Mouse (Mus musculus) MEL (cell line): ENCODE measurements around the gene Auts2.

Experiments used
- CHD1 ChIP-seq: IDR thresholded peaks from 2 replicates; pipeline ENCODE4 v1.6.1; 2012; ENCODE audit warnings: low read depth, mild to moderate bottlenecking, inconsistent platforms, low read length, improper control_type of control experiment
- CTCF ChIP-seq, 3 experiments: IDR thresholded peaks in 2 of 3; conservative IDR thresholded peaks in 1 of 3; 2 replicates each; pipeline ENCODE4 v1.5.1; 2011 to 2012; ENCODE audit warnings: low read length in 3 of 3, low read depth in 2 of 3, mild to moderate bottlenecking in 2 of 3, improper control_type of control experiment in 1 of 3, inconsistent platforms in 1 of 3, mixed read lengths in 1 of 3, moderate library complexity in 1 of 3; ENCODE audit not compliant: control insufficient read depth in 1 of 3, insufficient read depth in 1 of 3, poor library complexity in 1 of 3, severe bottlenecking in 1 of 3
- EP300 ChIP-seq, 2 experiments: IDR thresholded peaks; 2 replicates each; pipeline ENCODE4 v1.6.1; 2011; ENCODE audit warnings: improper control_type of control experiment in 2 of 2, low read length in 2 of 2, low read depth in 1 of 2, mild to moderate bottlenecking in 1 of 2
- GATA1 ChIP-seq: IDR thresholded peaks from 2 replicates; pipeline ENCODE4 v1.6.1; 2011; ENCODE audit warnings: low read depth, low read length, improper control_type of control experiment
- MAX ChIP-seq: IDR thresholded peaks from 2 replicates; pipeline ENCODE4 v1.6.1; 2011; ENCODE audit warnings: low read length, improper control_type of control experiment
- MXI1 ChIP-seq: IDR thresholded peaks from 2 replicates; pipeline ENCODE4 v1.6.1; 2011; ENCODE audit warnings: mild to moderate bottlenecking, low read depth, low read length, improper control_type of control experiment
- POLR2A ChIP-seq, 2 experiments: IDR thresholded peaks; 2 replicates each; pipeline ENCODE4 v1.6.1; 2011 to 2012; ENCODE audit warnings: low read length in 2 of 2, mild to moderate bottlenecking in 2 of 2, control low read depth in 1 of 2, improper control_type of control experiment in 1 of 2, low read depth in 1 of 2, moderate library complexity in 1 of 2; ENCODE audit not compliant: control insufficient read depth in 1 of 2, insufficient read depth in 1 of 2, poor library complexity in 1 of 2
- SIN3A ChIP-seq: IDR thresholded peaks from 2 replicates; pipeline ENCODE4 v1.6.1; 2012; ENCODE audit warnings: low read length, improper control_type of control experiment, inconsistent platforms
- SMC3 ChIP-seq: IDR thresholded peaks from 2 replicates; pipeline ENCODE4 v1.6.1; 2011; ENCODE audit warnings: low read depth, low read length, improper control_type of control experiment
- USF1 ChIP-seq: IDR thresholded peaks from 2 replicates; pipeline ENCODE4 v1.6.1; 2014; ENCODE audit warnings: low read depth, mild to moderate bottlenecking, inconsistent platforms, low read length, improper control_type of control experiment, moderate library complexity
- USF2 ChIP-seq, 2 experiments: IDR thresholded peaks; 2 replicates each; pipeline ENCODE4 v1.6.1; 2011 to 2012; ENCODE audit warnings: improper control_type of control experiment in 2 of 2, low read length in 2 of 2, borderline replicate concordance in 1 of 2, inconsistent platforms in 1 of 2, low read depth in 1 of 2, mild to moderate bottlenecking in 1 of 2; ENCODE audit not compliant: insufficient read depth in 1 of 2

DNA sequence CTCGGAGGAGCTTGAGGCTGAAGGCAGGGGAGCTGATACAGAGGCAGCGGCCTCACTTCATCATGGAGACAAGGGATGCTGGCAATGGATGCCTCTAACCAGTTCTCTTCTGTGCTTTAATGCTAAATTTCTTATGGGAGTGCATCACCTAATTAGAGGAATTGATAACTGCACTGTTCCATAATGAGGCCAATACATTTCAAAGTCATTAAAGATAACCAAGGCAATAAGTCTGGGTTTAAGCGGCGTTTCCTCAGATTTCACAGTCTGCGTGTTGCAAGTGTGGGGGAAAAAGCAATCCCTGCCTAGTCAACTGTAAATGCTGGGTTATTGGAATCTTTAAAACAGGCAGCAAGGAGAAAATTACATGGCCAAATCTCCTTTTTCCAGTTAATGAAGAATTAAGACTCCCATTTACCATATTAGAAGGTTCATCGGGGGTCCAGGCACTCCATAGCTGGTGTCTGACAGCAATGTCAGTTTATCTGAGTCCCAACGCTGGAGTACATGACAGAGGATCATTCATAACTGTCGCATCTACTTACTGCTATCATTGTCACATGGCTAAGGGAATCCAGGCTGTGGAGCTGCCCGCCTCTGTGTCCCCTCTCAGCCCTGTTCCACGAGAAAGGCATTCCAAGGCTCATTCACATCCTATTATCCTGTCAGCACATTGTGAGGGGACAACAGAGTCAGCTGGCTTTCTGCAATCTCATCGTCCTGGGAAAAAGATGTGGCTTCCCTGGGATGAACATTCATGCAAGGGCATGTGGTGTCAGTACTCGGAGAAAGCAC is 623.0 kb downstream of the Auts2 start:
- TF ChIP-seq USF1 (no peak), CTCF (IDR thresholded peaks at IDR 0.05 in 2 of 3, conservative IDR thresholded peaks at IDR 0.05 in 1 of 3; ENCODE audit: control insufficient read depth in 1 of 3, insufficient read depth in 1 of 3, low read depth in 2 of 3, low read length in 3 of 3, poor library complexity in 1 of 3, severe bottlenecking in 1 of 3) (no peak), GATA1 (no peak), MXI1 (no peak), EP300 (IDR thresholded peaks at IDR 0.05; ENCODE audit: low read depth in 1 of 2, low read length in 2 of 2) (no peak), USF2 (IDR thresholded peaks at IDR 0.05; ENCODE audit: borderline replicate concordance in 1 of 2, insufficient read depth in 1 of 2, low read depth in 1 of 2, low read length in 2 of 2) (no peak), SIN3A (no peak), POLR2A (IDR thresholded peaks at IDR 0.05; ENCODE audit: control insufficient read depth in 1 of 2, insufficient read depth in 1 of 2, low read depth in 1 of 2, low read length in 2 of 2, poor library complexity in 1 of 2) (no peak), SMC3 (no peak), CHD1 (no peak), MAX (no peak)
